Mouse (Mus musculus) heart, adult 10 weeks (tissue): ENCODE results near the gene Mdga1. TPM values are rescaled to one million over a fixed set of nuclear protein-coding genes. Genes with fewer than 3 reads are reported as not detected.

Source experiments
- polyA plus RNA-seq: library from polyadenylated mRNA; stranded (reverse); fragments of 350-450 nt; fragmentation: Illumina TruSeq; extraction: RNeasy Lipid Tissue Mini Kit (QIAGEN cat#74804); gene quantifications from one replicate; pipeline ENCODE4 v1.2.3, GENCODE M21; 2014; ENCODE audit warnings: low read depth, low replicate concordance

The Mdga1 gene
- polyA plus RNA-seq: 11.7 TPM

GRCm38 (mm10) chr17:29970037-29970555 is at the start of gene Mdga1:
Gene Mdga1, minus strand, starts transcription at chr17:29970087.

GRCm38 (mm10) chr17:30004203-30005102 is 34.6 kb upstream of the Mdga1 start, which contains the start of gene Zfand3:
Gene Zfand3, plus strand, starts transcription at chr17:30004733.

Other genes starting within 250 kb of the Mdga1 start
- gene Zfand3, start 34.6 kb upstream of the Mdga1 start, polyA plus RNA-seq: 107 TPM